Mouse (Mus musculus) E14TG2a.4 (cell line): ENCODE results near the gene Man1c1.

ENCODE experiments used
- CTCF ChIP-seq: conservative IDR thresholded peaks from 2 replicates; pipeline ENCODE4 v1.5.1; 2014; ENCODE audit warnings: low read length
- NANOG ChIP-seq: IDR thresholded peaks from 2 replicates; pipeline ENCODE4 v1.6.1; 2014; ENCODE audit warnings: borderline replicate concordance, low read length, mixed read lengths
- POU5F1 ChIP-seq: IDR thresholded peaks from 2 replicates; pipeline ENCODE4 v1.6.1; 2014; ENCODE audit warnings: low read length, borderline replicate concordance

GRCm38 (mm10) chr4:134750263-134750662, 46.2 kb upstream of the Man1c1 start:
- TF ChIP-seq CTCF (no peak), POU5F1 (no peak), NANOG (no peak)
